ENCODE assay signal across 36 mouse cellular contexts in the genomic region with DNA sequence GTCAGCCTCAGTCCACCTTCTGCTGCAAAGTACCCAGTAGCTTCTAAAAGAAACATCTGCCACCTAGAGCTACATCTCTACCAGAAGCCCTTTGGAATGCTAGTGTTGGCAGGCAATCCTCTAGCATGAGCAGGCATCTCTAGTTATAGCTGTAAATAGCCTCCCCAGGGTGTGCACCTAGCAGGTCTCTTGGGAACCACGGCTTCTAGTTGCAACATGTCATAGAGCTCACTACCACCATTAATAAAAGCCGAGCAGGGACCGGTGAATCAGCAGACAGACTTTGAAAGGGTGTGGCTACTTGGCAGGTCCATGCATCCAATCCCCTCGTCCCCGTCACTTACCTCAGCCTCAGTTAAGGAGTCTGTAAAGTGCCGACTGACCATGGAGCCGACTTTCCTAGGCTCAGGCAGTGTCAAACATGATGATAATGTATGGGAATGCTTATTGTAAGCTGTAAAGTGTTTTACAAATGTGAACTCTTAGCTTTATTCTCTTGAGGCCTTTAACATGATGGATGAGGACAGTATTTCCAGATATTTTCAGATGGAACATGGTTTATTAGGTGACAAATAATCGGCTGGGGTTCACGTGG. TPM values are rescaled to one million over a fixed set of nuclear protein-coding genes. Genes with fewer than 3 reads are reported as not detected.
A peak's percentile ranks its signal among the peaks of the same experiment; 100 is the strongest.
DNase-seq lines count a peak whose midpoint lies in the region; ATAC-seq and TF ChIP-seq lines count a peak whose summit lies in the region.
"Had no signal": no experiment of that assay in that cellular context is flagged by ENCODE, and none has a peak within 500 bp of the region (broad histone marks: within the 10 kb centered on the region; RNA-seq: fewer than 3 reads in every experiment).

No protein-coding gene starts in this region.

- H3K9ac ChIP-seq in limb, embryonic 14.5 days (ENCODE audit: low read depth, low read length, severe bottlenecking) = no peak overlapping the region
- no peak overlapping the region for H3K9ac ChIP-seq in stomach, postnatal 0 days (ENCODE audit: low read length)
- H3K9ac ChIP-seq: embryonic facial prominence, embryonic 12.5 days; forebrain, embryonic 15.5 days; heart, embryonic 12.5 days; hindbrain, embryonic 13.5 days; limb, embryonic 12.5 days; liver, embryonic 13.5 days; midbrain, embryonic 12.5 days; neural tube, embryonic 12.5 days had no signal

- TF ChIP-seq CTCF in stomach, postnatal 0 days (IDR thresholded peaks at IDR 0.05; ENCODE audit: low read depth) = 0 out of 2 replicates have a peak, but pooled peaks have one; percentile 7

- TF ChIP-seq POLR2A in limb, embryonic 14.5 days (IDR thresholded peaks at IDR 0.05; ENCODE audit: borderline replicate concordance, extremely low read depth, insufficient read depth, insufficient read length) = no peak

- no peaks in the 10 kb centered on the region for H3K9me3 ChIP-seq in heart, embryonic 10.5 days
- H3K9me3 ChIP-seq in limb, embryonic 14.5 days (ENCODE audit: control insufficient read depth, low read length) = no peaks in the 10 kb centered on the region
- H3K9me3 ChIP-seq in stomach, postnatal 0 days (ENCODE audit: control insufficient read depth, low read length) = no peaks in the 10 kb centered on the region
- H3K9me3 ChIP-seq: embryonic facial prominence, embryonic 12.5 days; forebrain, embryonic 10.5 days; forebrain, embryonic 15.5 days; heart, embryonic 12.5 days; hindbrain, embryonic 13.5 days; limb, embryonic 12.5 days; liver, embryonic 13.5 days; midbrain, embryonic 12.5 days; neural tube, embryonic 12.5 days had no signal

- peak; percentile 17 to 22 for DNase-seq in heart, adult 18-20 months
- no peak for DNase-seq in heart, postnatal 36 days
- DNase-seq in heart, postnatal 4 days = peak; percentile 12
- DNase-seq in heart, embryonic 10.5 days (ENCODE audit: low spot score) = no peak
- DNase-seq in limb, embryonic 14.5 days (ENCODE audit: low spot score) = peak; percentile 65
- DNase-seq in stomach, postnatal 0 days (ENCODE audit: low spot score) = no peak
- DNase-seq in adrenal gland, adult 8-10 months = no peak
- DNase-seq: cerebellum, adult 11 months; cerebellum, adult 9-10 months; cerebellum, postnatal 36 days; gastrocnemius, postnatal 25 days; kidney, adult 18-20 months; kidney, postnatal 4 days; liver, embryonic 13.5 days; lung, adult 18-20 months; lung, postnatal 4 days; right cerebral cortex, postnatal 4 days; thymus, adult 2 months; thymus, postnatal 4 days had no signal

- 0 out of 2 replicates have a peak, but pooled peaks cover 1% of the 10 kb centered on the region for H3K27me3 ChIP-seq in heart, embryonic 10.5 days (ENCODE audit: insufficient read depth, poor library complexity, severe bottlenecking)
- peaks cover 11% of the 10 kb centered on the region; the same call in 1 of the 2 replicates for H3K27me3 ChIP-seq in limb, embryonic 14.5 days (ENCODE audit: control insufficient read depth, insufficient read depth, low read length)
- no peaks in the 10 kb centered on the region for H3K27me3 ChIP-seq in stomach, postnatal 0 days (ENCODE audit: control insufficient read depth, insufficient read depth, low read length)
- H3K27me3 ChIP-seq: embryonic facial prominence, embryonic 12.5 days; forebrain, embryonic 15.5 days; hindbrain, embryonic 13.5 days; liver, embryonic 13.5 days; megakaryocyte, embryonic 14.5 days; midbrain, embryonic 12.5 days; neural tube, embryonic 12.5 days had no signal

- 80% methylated on average over 9 of the region's 9 CpGs for WGBS in heart, embryonic 10.5 days
- 19% methylated on average over 9 of the region's 9 CpGs for WGBS in limb, embryonic 14.5 days
- 45% methylated on average over 9 of the region's 9 CpGs for WGBS in stomach, postnatal 0 days

- peak; percentile 73 for ATAC-seq in limb, embryonic 14.5 days (ENCODE audit: low FRiP score, low read depth)
- no peak for ATAC-seq in stomach, postnatal 0 days (ENCODE audit: low FRiP score, low TSS enrichment)
- ATAC-seq: CD4-positive, CD25-positive, alpha-beta regulatory T cell, adult 4 months; forebrain, embryonic 15.5 days; lung, postnatal 0 days had no signal

- no peak overlapping the region for H3K4me2 ChIP-seq in limb, embryonic 14.5 days (replicated peaks; ENCODE audit: low read depth, low read length, severe bottlenecking)
- H3K4me2 ChIP-seq in stomach, postnatal 0 days (replicated peaks; ENCODE audit: low read depth) = no peak overlapping the region
- H3K4me2 ChIP-seq: embryonic facial prominence, embryonic 12.5 days; forebrain, embryonic 15.5 days; heart, embryonic 12.5 days; hindbrain, embryonic 13.5 days; limb, embryonic 12.5 days; liver, embryonic 13.5 days; midbrain, embryonic 12.5 days; neural tube, embryonic 12.5 days had no signal

- no peak overlapping the region for H3K27ac ChIP-seq in heart, embryonic 10.5 days
- no peak overlapping the region for H3K27ac ChIP-seq in limb, embryonic 14.5 days (replicated peaks; ENCODE audit: low read depth, low read length)
- no peak overlapping the region for H3K27ac ChIP-seq in stomach, postnatal 0 days (replicated peaks)
- H3K27ac ChIP-seq: embryonic facial prominence, embryonic 12.5 days; forebrain, embryonic 10.5 days; hindbrain, embryonic 13.5 days; kidney, postnatal 0 days; limb, embryonic 12.5 days; liver, embryonic 13.5 days; midbrain, embryonic 12.5 days; neural tube, embryonic 12.5 days had no signal

- no peak for TF ChIP-seq EP300 in stomach, postnatal 0 days (optimal IDR thresholded peaks at IDR 0.05)

- intact Hi-C loops in heart, postnatal 36 days (cut with DNase I) = no loop called here

- H3K36me3 ChIP-seq in heart, embryonic 10.5 days = no peaks in the 10 kb centered on the region
- no peaks in the 10 kb centered on the region for H3K36me3 ChIP-seq in limb, embryonic 14.5 days (ENCODE audit: control insufficient read depth, insufficient read depth, low read length)
- H3K36me3 ChIP-seq in stomach, postnatal 0 days (ENCODE audit: control insufficient read depth, insufficient read depth, low read length) = no peaks in the 10 kb centered on the region
- H3K36me3 ChIP-seq: embryonic facial prominence, embryonic 12.5 days; forebrain, embryonic 10.5 days; forebrain, embryonic 15.5 days; heart, embryonic 12.5 days; hindbrain, embryonic 13.5 days; limb, embryonic 12.5 days; liver, embryonic 13.5 days; midbrain, embryonic 12.5 days; neural tube, embryonic 12.5 days had no signal

- H3K4me3 ChIP-seq in heart, embryonic 10.5 days = no peak overlapping the region
- H3K4me3 ChIP-seq in limb, embryonic 14.5 days (replicated peaks; ENCODE audit: low read length) = no peak overlapping the region
- H3K4me3 ChIP-seq in stomach, postnatal 0 days (ENCODE audit: low read depth, low read length) = no peak overlapping the region
- H3K4me3 ChIP-seq: embryonic facial prominence, embryonic 12.5 days; forebrain, embryonic 10.5 days; forebrain, embryonic 15.5 days; heart, embryonic 12.5 days; hindbrain, embryonic 13.5 days; limb, embryonic 12.5 days; liver, embryonic 13.5 days; megakaryocyte, embryonic 14.5 days; midbrain, embryonic 12.5 days; myocyte; neural tube, embryonic 12.5 days had no signal

- H3K4me1 ChIP-seq in heart, embryonic 10.5 days = peaks cover 13% of the 10 kb centered on the region
- H3K4me1 ChIP-seq in limb, embryonic 14.5 days (ENCODE audit: control insufficient read depth, insufficient read depth, low read length) = peaks cover 22% of the 10 kb centered on the region
- H3K4me1 ChIP-seq in stomach, postnatal 0 days (replicated peaks; ENCODE audit: control insufficient read depth, insufficient read depth) = no peaks in the 10 kb centered on the region
- H3K4me1 ChIP-seq: liver, embryonic 13.5 days; megakaryocyte, embryonic 14.5 days had no signal

RNA-seq across cellular contexts. Expression of a gene that starts 51.1 kb away (rescaled TPM):
- total RNA-seq in heart, adult 18-20 months (2021) = not detected
- not detected for total RNA-seq in heart, postnatal 36 days (2021)
- total RNA-seq in heart, postnatal 4 days (2021) = not detected
- polyA plus RNA-seq in heart, embryonic 10.5 days (2016; fragmentation: Nextera tagmentation; extraction: Ambion mirVana) = 0.31 TPM in 1 of 2 replicates, not detected in the other
- not detected in 2 replicates for polyA plus RNA-seq in limb, embryonic 14.5 days (2012; rRNA removed)
- polyA plus RNA-seq in limb, embryonic 14.5 days (2014; fragmentation: Nextera tagmentation; extraction: Ambion mirVana) = not detected in 2 replicates
- polyA plus RNA-seq in stomach, postnatal 0 days (2015; fragmentation: Nextera tagmentation; extraction: Ambion mirVana) = 0.17 and 0.46 TPM in 2 replicates
- under 1 TPM in 1 of 4 experiments, not detected in 3; 0.24 TPM for total RNA-seq in adrenal gland, adult 8-10 months (2022)
- total RNA-seq: adrenal gland, adult 18-20 months; gastrocnemius, postnatal 25 days; heart, postnatal 14 days; midbrain, postnatal 0 days had no signal
- polyA plus RNA-seq: CD4-positive, CD25-positive, alpha-beta regulatory T cell, adult 4 months; forebrain, embryonic 10.5 days; forebrain, embryonic 15.5 days; heart, embryonic 12.5 days; hindbrain, embryonic 13.5 days; kidney, postnatal 0 days; limb, embryonic 12.5 days; lung, postnatal 0 days; midbrain, embryonic 12.5 days; myocyte; neural tube, embryonic 12.5 days; spleen, adult 2 months; thymus, adult 2 months had no signal

Comparison
In these comparisons a context has a peak if more than half of its experiments do, and no peak if none do; other contexts are left out.
1. DNase-seq: peak in heart, adult 18-20 months (2 of 2), heart, postnatal 4 days (single experiment) and limb, embryonic 14.5 days (single experiment); none in heart, postnatal 36 days (0 of 2), heart, embryonic 10.5 days (single experiment), stomach, postnatal 0 days (single experiment) and adrenal gland, adult 8-10 months (single experiment).